Mouse (Mus musculus) myocyte (in vitro differentiated cells): ENCODE measurements at regions not wholly inside any gene's neighbourhood (a gene's known extent, or its start where the extent isn't known, plus 50 kb on each side); places are given as distances from the start of the nearest gene placed in this dataset.

Experiments used
- H3K27me3 ChIP-seq: one replicate; pipeline ENCODE4 v1.6.1; 2011; ENCODE audit not compliant: control insufficient read depth, insufficient read depth, insufficient read length
- H3K36me3 ChIP-seq: one replicate; pipeline ENCODE4 v1.6.1; 2011; ENCODE audit not compliant: control insufficient read depth, insufficient read depth
- H3K4me2 ChIP-seq: one replicate; pipeline ENCODE4 v1.6.1; 2011; ENCODE audit warnings: low read depth, control low read depth
- H3K4me3 ChIP-seq: one replicate; pipeline ENCODE4 v1.5.1; 2011; ENCODE audit warnings: mild to moderate bottlenecking, control low read depth, moderate library complexity
- H3K79me2 ChIP-seq: one replicate; pipeline ENCODE4 v1.6.1; 2011; ENCODE audit not compliant: control insufficient read depth, insufficient read depth
- H3ac ChIP-seq: one replicate; pipeline ENCODE4 v1.6.1; 2011; ENCODE audit not compliant: control insufficient read depth, insufficient read length
- CEBPB ChIP-seq: IDR thresholded peaks from 2 replicates; pipeline ENCODE4 v1.6.1; 2011; ENCODE audit warnings: mild to moderate bottlenecking, moderate library complexity; ENCODE audit not compliant: poor library complexity, insufficient read depth, severe bottlenecking
- E2F4 ChIP-seq: IDR thresholded peaks from one replicate; pipeline ENCODE4 v1.6.1; 2011; ENCODE audit warnings: mild to moderate bottlenecking, control low read depth, moderate library complexity; ENCODE audit not compliant: insufficient read depth
- MAX ChIP-seq: IDR thresholded peaks from one replicate; pipeline ENCODE4 v1.6.1; 2011; ENCODE audit warnings: low read depth, mild to moderate bottlenecking, control low read depth
- MYOD1 ChIP-seq, 3 experiments: IDR thresholded peaks; one replicate each; pipeline ENCODE4 v1.6.1; 2011; ENCODE audit warnings: control low read depth in 2 of 3, low read depth in 2 of 3, mild to moderate bottlenecking in 2 of 3, moderate library complexity in 1 of 3; ENCODE audit not compliant: insufficient read length in 2 of 3, control insufficient read depth in 1 of 3
- MYOG ChIP-seq, 3 experiments: IDR thresholded peaks; one replicate each; pipeline ENCODE4 v1.6.1; 2011; ENCODE audit warnings: control low read depth in 2 of 3, low read depth in 2 of 3, mild to moderate bottlenecking in 2 of 3; ENCODE audit not compliant: insufficient read length in 2 of 3, control insufficient read depth in 1 of 3, insufficient read depth in 1 of 3
- POLR2A ChIP-seq: IDR thresholded peaks from one replicate; pipeline ENCODE4 v1.6.1; 2011; ENCODE audit warnings: low read depth, mild to moderate bottlenecking, control low read depth, moderate library complexity; ENCODE audit not compliant: insufficient read length
- POLR2AphosphoS2 ChIP-seq: IDR thresholded peaks from one replicate; pipeline ENCODE4 v1.6.1; 2011; ENCODE audit warnings: low read depth, control low read depth; ENCODE audit not compliant: insufficient read length
- REST ChIP-seq: IDR thresholded peaks from one replicate; pipeline ENCODE4 v1.6.1; 2011; ENCODE audit warnings: mild to moderate bottlenecking, control low read depth, moderate library complexity; ENCODE audit not compliant: insufficient read depth, insufficient read length
- SRF ChIP-seq: IDR thresholded peaks from one replicate; pipeline ENCODE4 v1.6.1; 2011; ENCODE audit warnings: low read depth; ENCODE audit not compliant: control insufficient read depth, insufficient read length
- TCF12 ChIP-seq: IDR thresholded peaks from one replicate; pipeline ENCODE4 v1.6.1; 2011; ENCODE audit warnings: mild to moderate bottlenecking, control low read depth; ENCODE audit not compliant: poor library complexity, insufficient read depth, severe bottlenecking
- TCF3 ChIP-seq: IDR thresholded peaks from one replicate; pipeline ENCODE4 v1.6.1; 2011; ENCODE audit warnings: low read depth, control low read depth; ENCODE audit not compliant: insufficient read length
- USF1 ChIP-seq: IDR thresholded peaks from one replicate; pipeline ENCODE4 v1.6.1; 2011; ENCODE audit warnings: low read depth, mild to moderate bottlenecking, control low read depth, moderate library complexity

GRCm38 (mm10) chr12:118439626-118440025 is 138.4 kb upstream of the Sp4 start:
- Histone ChIP-seq H3K79me2 (no peaks in the 10 kb centered on the region), H3ac (no peak overlapping the region), H3K36me3 (no peaks in the 10 kb centered on the region), H3K4me2 (no peak overlapping the region), H3K27me3 (no peaks in the 10 kb centered on the region), H3K4me3 (no peak overlapping the region)
- TF ChIP-seq TCF3: no peak
- no peak for TF ChIP-seq CEBPB
- TF ChIP-seq MAX: no peak
- TF ChIP-seq E2F4: no peak
- TF ChIP-seq POLR2A: no peak
- TF ChIP-seq TCF12: no peak
- TF ChIP-seq USF1: no peak
- no peak for TF ChIP-seq MYOD1 (IDR thresholded peaks at IDR 0.05; ENCODE audit: control insufficient read depth in 1 of 3, insufficient read length in 2 of 3, low read depth in 2 of 3)
- no peak for TF ChIP-seq MYOG (IDR thresholded peaks at IDR 0.05; ENCODE audit: control insufficient read depth in 1 of 3, insufficient read depth in 1 of 3, insufficient read length in 2 of 3, low read depth in 2 of 3)
- no peak for TF ChIP-seq POLR2AphosphoS2
- no peak for TF ChIP-seq REST
- TF ChIP-seq SRF: no peak

- no peak for TF ChIP-seq E2F4
- H3ac ChIP-seq: no peak overlapping the region
- H3K36me3 ChIP-seq: no peaks in the 10 kb centered on the region
Observed at GRCm38 (mm10) chr12:118438882-118439281, 137.6 kb upstream of the Sp4 start.

DNA sequence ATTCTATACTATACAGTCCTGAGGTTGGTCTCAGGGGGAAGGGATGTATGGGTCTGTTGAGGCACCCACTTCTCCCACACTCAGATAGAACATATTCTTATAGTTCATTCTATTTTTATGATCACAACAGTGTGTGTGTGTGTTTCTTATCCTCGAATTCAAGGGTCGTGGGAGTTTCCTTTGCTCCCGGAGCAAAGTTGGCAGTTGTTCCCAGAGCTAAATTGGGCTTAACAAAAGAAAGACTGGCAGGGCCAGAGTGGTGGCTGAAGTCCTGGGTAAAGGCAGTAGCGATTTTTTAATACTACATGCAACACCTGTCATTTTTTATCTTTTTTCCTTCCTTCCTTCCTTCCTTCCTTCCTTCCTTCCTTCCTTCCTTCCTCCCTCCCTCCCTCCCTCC is 131.5 kb upstream of the Sp4 start:
- H3K36me3 ChIP-seq: no peaks in the 10 kb centered on the region
- no peaks in the 10 kb centered on the region for H3K79me2 ChIP-seq
- no peak overlapping the region for H3K4me2 ChIP-seq
- H3K27me3 ChIP-seq: no peaks in the 10 kb centered on the region
- TF ChIP-seq TCF12 (no peak), POLR2AphosphoS2 (no peak), USF1 (no peak), TCF3 (no peak), MYOD1 (IDR thresholded peaks at IDR 0.05; ENCODE audit: control insufficient read depth in 1 of 3, insufficient read length in 2 of 3, low read depth in 2 of 3) (no peak), REST (no peak), POLR2A (no peak), MYOG (IDR thresholded peaks at IDR 0.05; ENCODE audit: control insufficient read depth in 1 of 3, insufficient read depth in 1 of 3, insufficient read length in 2 of 3, low read depth in 2 of 3) (no peak), SRF (no peak), CEBPB (no peak), MAX (no peak), E2F4 (no peak)
- no peak overlapping the region for H3K4me3 ChIP-seq
- no peak overlapping the region for H3ac ChIP-seq

More at GRCm38 (mm10) chr12:118438882-118439281, 137.6 kb upstream of the Sp4 start:
- Histone ChIP-seq H3K79me2 (no peaks in the 10 kb centered on the region), H3K27me3 (no peaks in the 10 kb centered on the region), H3K4me2 (no peak overlapping the region), H3K4me3 (no peak overlapping the region)

DNA sequence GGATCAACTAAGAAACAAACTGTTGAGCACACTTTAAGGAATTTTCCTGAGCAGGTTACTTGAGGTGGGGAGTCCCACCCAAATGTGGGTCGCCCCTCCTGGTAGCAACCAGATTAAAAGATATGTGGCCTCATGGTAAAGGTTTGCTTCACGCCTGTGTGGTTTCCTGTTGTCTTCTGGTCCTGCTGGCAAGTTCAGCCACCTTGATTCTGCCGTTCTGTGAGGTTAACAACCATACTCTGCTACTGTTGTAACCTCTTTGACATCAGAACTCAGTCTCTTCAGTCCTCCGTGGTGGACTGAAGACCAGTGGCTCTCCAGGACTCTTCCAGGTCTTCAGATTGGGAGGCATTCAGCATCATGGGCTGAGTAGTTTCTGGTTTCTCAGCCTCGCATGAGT is 127.1 kb upstream of the Sp4 start:
- Histone ChIP-seq H3K36me3 (no peaks in the 10 kb centered on the region), H3K4me3 (no peak overlapping the region), H3ac (no peak overlapping the region), H3K4me2 (no peak overlapping the region), H3K79me2 (no peaks in the 10 kb centered on the region), H3K27me3 (no peaks in the 10 kb centered on the region)
- TF ChIP-seq MAX: no peak
- no peak for TF ChIP-seq TCF3
- TF ChIP-seq CEBPB: no peak
- TF ChIP-seq POLR2A: no peak
- TF ChIP-seq TCF12: no peak
- no peak for TF ChIP-seq E2F4
- no peak for TF ChIP-seq POLR2AphosphoS2
- no peak for TF ChIP-seq USF1
- no peak for TF ChIP-seq SRF
- no peak for TF ChIP-seq MYOD1 (IDR thresholded peaks at IDR 0.05; ENCODE audit: control insufficient read depth in 1 of 3, insufficient read length in 2 of 3, low read depth in 2 of 3)

DNA sequence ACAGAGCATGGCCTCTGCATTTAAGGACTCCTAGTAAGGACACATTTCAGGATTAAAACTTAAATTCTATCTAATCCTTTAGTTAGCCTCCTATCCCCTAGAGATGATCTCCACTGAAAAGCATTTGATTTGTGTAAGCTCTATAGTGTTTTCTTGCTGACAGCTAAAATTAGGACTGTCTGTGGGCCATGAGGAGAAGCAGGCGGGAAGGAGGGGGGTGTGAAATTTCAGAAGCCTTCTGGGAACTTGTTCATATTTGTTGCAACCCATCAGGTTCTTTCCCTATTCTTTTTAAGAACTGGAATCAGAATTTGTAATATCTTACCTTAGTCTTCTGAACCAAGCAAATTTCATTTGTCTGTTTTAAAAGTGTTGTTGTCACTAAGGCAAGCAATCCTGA is 114.7 kb upstream of the Sp4 start:
- H3ac ChIP-seq: no peak overlapping the region
- no peak for TF ChIP-seq E2F4
- no peak for TF ChIP-seq MYOD1 (IDR thresholded peaks at IDR 0.05; ENCODE audit: control insufficient read depth in 1 of 3, insufficient read length in 2 of 3, low read depth in 2 of 3)
- TF ChIP-seq USF1: no peak
- no peak for TF ChIP-seq SRF
- TF ChIP-seq REST: no peak
- TF ChIP-seq MYOG (IDR thresholded peaks at IDR 0.05; ENCODE audit: control insufficient read depth in 1 of 3, insufficient read depth in 1 of 3, insufficient read length in 2 of 3, low read depth in 2 of 3): no peak
- TF ChIP-seq CEBPB: no peak
- TF ChIP-seq TCF3: no peak
- TF ChIP-seq POLR2AphosphoS2: no peak
- no peak for TF ChIP-seq POLR2A
- no peak for TF ChIP-seq TCF12
- no peaks in the 10 kb centered on the region for H3K36me3 ChIP-seq
- no peaks in the 10 kb centered on the region for H3K79me2 ChIP-seq
- no peak overlapping the region for H3K4me2 ChIP-seq
- no peak overlapping the region for H3K4me3 ChIP-seq
- H3K27me3 ChIP-seq: no peaks in the 10 kb centered on the region
